Mouse (Mus musculus) stomach, postnatal 0 days (tissue): ENCODE measurements around the gene Hpd.

ENCODE experiments used
- CTCF ChIP-seq: IDR thresholded peaks from 2 replicates; pipeline ENCODE4 v1.5.1; 2016; ENCODE audit warnings: antibody characterized with exemption, low read depth, mild to moderate bottlenecking, moderate library complexity
- EP300 ChIP-seq: optimal IDR thresholded peaks from 2 replicates; pipeline ENCODE3; 2016; ENCODE audit warnings: antibody characterized with exemption

DNA sequence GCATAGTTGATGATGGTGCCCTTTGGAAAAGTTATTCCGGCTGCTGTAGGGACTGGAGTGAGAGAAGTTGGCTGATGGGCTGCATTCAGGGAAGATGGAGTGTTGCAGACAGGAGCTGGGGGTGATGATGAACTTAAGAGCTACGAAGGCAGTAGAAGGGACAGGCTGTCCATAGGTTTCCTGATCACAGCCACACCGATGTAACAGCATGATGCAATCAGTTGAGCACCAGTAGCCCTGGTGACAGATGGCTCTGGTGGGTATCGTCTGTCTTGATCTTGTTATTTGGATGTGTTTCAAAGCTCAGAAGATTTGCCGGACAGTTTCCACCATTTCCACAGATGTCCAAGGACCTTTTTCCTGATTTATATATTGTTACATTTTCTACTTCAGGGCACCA is 19.5 kb upstream of the Hpd start:
- TF ChIP-seq CTCF, result no peak
- TF ChIP-seq EP300, result no peak
